Mouse (Mus musculus) T-helper 2 cell (primary cell): ENCODE measurements around the gene Rgs12.

Experiments used
- in situ Hi-C: fragments of 300-600 bp; cut with MboI, MseI; formaldehyde crosslinking; loops from one replicate; pipeline ENCODE4 v1.15.1; 2025; ENCODE audit warnings: high pct_unique_total_duplicates

Gene Rgs12

GRCm38 (mm10) chr5:34931091-34931490 lies 18.2 kb upstream of the Rgs12 start:
- in situ Hi-C loops = no loop called here

GRCm38 (mm10) chr5:34931516-34932457 lies 17.5 kb upstream of the Rgs12 start:
- in situ Hi-C loops = no loop called here

- in situ Hi-C loops = no loop called here
Measured at GRCm38 (mm10) chr5:34932458-34932806, 16.8 kb upstream of the Rgs12 start.

- in situ Hi-C loops = no loop called here
Measured at GRCm38 (mm10) chr5:34933461-34933860, 15.8 kb upstream of the Rgs12 start.

GRCm38 (mm10) chr5:34941710-34942470 lies 7.4 kb upstream of the Rgs12 start:
- in situ Hi-C loops = no loop called here

- in situ Hi-C loops = no loop called here
Measured at GRCm38 (mm10) chr5:34943428-34943827, 5.8 kb upstream of the Rgs12 start.

- in situ Hi-C loops = no loop called here
Measured at GRCm38 (mm10) chr5:34949769-34950211, 545 bp downstream of the Rgs12 start.

- in situ Hi-C loops = no loop called here
Measured at GRCm38 (mm10) chr5:34950486-34951160, 1.4 kb downstream of the Rgs12 start.

- in situ Hi-C loops = no loop called here
Measured at GRCm38 (mm10) chr5:34951161-34951834, 2.1 kb downstream of the Rgs12 start.

- in situ Hi-C loops = no loop called here
Measured at GRCm38 (mm10) chr5:34954508-34954907, 5.3 kb downstream of the Rgs12 start.

- in situ Hi-C loops = no loop called here
Measured at GRCm38 (mm10) chr5:34955630-34956029, 6.4 kb downstream of the Rgs12 start.

GRCm38 (mm10) chr5:34956151-34956550 lies 6.9 kb downstream of the Rgs12 start:
- in situ Hi-C loops = no loop called here

- in situ Hi-C loops = no loop called here
Measured at GRCm38 (mm10) chr5:34957015-34957414, 7.8 kb downstream of the Rgs12 start.

GRCm38 (mm10) chr5:34960021-34960420 lies 10.8 kb downstream of the Rgs12 start:
- in situ Hi-C loops = no loop called here

GRCm38 (mm10) chr5:34965531-34965930 lies 16.3 kb downstream of the Rgs12 start:
- in situ Hi-C loops = no loop called here

- in situ Hi-C loops = no loop called here
Measured at GRCm38 (mm10) chr5:34968386-34968785, 19.1 kb downstream of the Rgs12 start.

GRCm38 (mm10) chr5:34972471-34972870 lies 23.2 kb downstream of the Rgs12 start:
- in situ Hi-C loops = no loop called here

GRCm38 (mm10) chr5:34973560-34974317 lies 24.5 kb downstream of the Rgs12 start:
- in situ Hi-C loops = no loop called here

GRCm38 (mm10) chr5:34974773-34975443 lies 25.7 kb downstream of the Rgs12 start:
- in situ Hi-C loops = no loop called here
